Mouse (Mus musculus) WW6 (cell line): Measurements from ENCODE around the gene Tymp.

Source experiments
- DNase-seq: peaks from one replicate; pipeline ENCODE4 v3.0.0-alpha.2; 2013; ENCODE audit warnings: low read depth, low spot score

Tymp gene

DNA sequence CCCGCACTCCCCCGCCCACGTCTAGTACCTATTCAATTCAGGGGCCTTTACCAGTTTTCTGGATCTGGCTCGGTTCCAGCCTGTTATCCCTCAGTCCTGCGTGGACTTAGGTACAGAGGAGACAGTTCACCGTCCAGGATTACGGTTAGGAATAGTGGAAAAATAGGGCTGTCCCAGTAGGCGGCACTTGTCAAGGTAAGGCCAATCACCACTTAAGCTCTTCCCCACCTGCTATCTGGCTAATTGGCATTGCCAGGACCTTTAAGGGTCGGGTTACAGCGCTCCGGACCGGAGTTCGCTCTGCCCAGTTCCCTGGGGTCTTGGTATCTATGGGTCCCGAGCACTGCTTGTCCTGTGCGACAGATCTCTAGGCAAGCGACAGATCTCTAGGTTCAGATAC is at the start of gene Tymp:
Gene Tymp, minus strand, starts transcription at position 83 of the 400 bp plus-strand sequence.
- DNase-seq, result no peak

DNA sequence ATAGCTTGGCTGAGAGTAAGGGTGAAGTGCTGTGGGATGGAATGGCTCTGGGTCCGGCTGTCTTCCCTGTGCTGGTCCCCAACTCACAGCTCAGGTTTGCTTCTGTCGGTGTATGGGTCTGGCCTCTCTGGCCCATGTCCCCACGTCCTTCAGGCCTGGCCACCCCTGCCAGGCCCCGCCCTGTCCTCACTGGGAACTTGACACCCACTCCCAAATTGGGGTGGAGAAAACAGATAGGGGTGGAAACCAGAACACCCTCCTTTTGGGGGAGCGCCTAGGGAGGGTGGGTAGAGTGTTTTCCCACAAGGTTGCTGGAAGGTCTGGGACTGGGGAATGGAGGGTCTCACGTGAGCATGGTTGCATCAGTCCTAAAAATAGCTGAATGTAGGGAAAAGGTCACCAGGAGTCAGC is 48.9 kb upstream of the Tymp start, which contains the start of gene Cpt1b:
Gene Cpt1b, minus strand, starts transcription at position 153 of the 411 bp plus-strand sequence.
- DNase-seq, result no peak

GRCm38 (mm10) chr15:89424621-89425020 is 47.8 kb upstream of the Tymp start:
- DNase-seq, result no peak

DNA sequence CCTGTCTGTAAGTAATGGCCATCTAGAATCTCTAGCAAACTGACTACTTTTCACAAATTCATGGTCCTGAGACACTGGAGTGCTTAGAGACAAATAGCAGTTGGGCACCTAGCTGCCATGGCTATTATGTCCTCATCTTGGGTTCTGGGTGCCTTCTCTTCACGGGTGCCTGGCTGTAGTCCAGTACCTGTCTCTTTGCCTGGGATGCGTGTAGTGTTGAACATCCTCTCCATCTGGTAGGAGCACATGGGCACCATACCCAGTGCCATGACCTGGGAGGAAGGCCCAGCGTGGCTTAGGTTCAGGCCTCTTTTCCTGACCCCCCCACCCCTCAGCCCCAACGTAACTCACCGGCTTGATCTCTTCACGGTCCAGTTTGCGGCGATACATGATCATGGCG is 45.1 kb upstream of the Tymp start:
- DNase-seq, result no peak

DNA sequence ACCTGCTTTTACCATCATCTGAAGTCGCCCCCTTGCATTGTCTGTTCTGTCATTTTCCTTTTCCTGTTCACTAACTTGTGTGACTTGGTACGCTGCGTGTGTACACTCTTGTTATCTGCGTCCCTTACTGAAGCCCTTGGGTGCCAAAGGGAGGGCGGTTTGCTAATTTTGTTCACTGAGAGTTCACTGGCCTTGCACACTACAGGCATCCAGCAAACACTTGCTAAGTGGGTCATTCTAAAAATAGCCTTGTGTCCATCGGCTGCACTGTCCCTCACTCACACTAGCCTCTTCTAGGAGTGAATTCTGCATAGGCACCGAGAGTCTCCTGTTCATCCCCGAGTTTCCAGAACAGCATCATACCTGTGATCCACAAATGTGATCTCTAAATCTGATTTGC is 38.4 kb upstream of the Tymp start:
- no peak for DNase-seq

DNA sequence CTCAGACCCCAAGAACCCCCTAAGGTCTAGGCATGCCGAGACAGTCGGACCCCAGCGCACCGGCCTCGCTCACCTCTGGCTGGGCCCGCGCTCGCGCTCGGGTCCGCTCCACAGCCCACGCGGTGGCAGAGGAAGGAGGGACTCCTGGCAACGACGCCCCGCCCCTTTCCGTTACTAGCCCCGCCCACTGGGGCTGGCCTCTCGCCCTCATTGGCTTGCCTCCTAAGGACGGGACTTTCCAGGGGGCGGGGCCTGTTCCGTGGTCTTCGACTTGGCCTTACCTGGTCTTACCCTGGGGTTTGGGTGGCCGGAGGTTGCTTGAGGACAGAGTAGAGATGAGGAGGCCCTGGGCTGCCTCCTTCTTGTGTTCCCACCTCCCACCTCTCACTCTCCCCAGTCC is 33.3 kb upstream of the Tymp start, which contains the start of gene Syce3:
Gene Syce3, minus strand, starts transcription at position 386 of the 400 bp plus-strand sequence.
- peak; percentile 45 for DNase-seq

- DNase-seq, result no peak
Measured at GRCm38 (mm10) chr15:89406691-89407090, 29.9 kb upstream of the Tymp start.

- no peak for DNase-seq
Measured at GRCm38 (mm10) chr15:89404831-89405623, 28.2 kb upstream of the Tymp start.

DNA sequence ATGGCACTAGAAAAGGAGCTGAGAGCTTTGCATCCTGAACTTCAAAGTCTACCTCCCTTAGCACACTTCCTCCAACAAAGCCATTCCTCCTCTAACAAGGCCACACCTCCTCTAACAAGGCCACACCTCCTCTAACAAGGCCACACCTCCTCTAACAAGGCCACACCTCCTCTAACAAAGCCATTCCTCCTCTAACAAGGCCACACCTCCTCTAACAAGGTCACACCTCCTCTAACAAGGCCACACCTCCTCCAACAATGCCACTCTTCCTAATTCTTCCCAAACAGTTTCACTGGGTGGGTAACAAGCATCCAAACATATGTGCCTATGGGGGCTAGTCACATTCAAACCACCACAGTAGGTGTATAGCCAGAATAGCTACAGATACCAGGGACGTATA is 25.6 kb upstream of the Tymp start:
- no peak for DNase-seq

DNA sequence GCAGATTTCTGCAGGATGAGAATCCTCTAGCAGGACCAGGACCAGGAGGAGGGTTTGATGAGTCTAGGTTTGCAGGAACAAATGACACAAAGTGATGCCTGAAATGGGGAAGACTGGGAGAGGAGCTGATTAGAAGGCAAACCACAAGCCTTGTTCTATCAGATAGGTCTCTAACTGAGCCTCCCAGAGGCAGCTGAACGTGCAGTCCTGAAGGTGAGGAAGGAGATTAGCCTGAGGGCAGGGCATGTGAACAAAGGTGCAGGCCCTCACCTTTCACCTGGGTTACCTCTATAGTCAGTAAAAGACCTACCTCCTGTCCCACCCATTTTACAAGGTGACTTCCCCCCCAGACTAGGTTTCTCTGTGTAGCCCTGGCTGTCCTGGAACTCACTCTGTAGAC is 22.9 kb upstream of the Tymp start:
- DNase-seq, result no peak

GRCm38 (mm10) chr15:89398146-89398545 is 21.3 kb upstream of the Tymp start:
- DNase-seq, result no peak

GRCm38 (mm10) chr15:89396883-89397282 is 20.0 kb upstream of the Tymp start:
- no peak for DNase-seq

DNA sequence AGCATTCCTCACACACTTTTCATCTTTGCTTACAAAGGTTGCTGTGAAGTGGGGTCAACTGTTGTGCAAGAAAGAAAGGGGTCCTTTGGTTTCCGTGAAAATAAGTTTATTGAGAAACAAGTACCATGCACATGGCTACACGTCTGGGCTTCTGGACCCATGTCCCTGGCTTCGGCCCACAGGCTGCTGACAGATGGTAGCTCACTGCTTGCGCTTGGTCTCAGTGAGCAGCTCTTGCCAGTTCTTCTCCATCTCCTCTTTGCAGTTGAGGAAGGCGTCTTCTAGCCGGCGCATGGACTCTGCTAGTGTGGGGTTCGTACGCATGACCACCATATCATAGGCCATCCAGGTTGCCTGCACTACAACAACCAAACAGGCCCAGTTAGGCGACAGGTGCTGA is 13.2 kb upstream of the Tymp start:
- no peak for DNase-seq

GRCm38 (mm10) chr15:89387127-89387526 is 10.3 kb upstream of the Tymp start:
- DNase-seq, result no peak

GRCm38 (mm10) chr15:89384617-89385016 is 7.8 kb upstream of the Tymp start, which contains the start of gene Klhdc7b:
Gene Klhdc7b (plus strand): TSS chr15:89384917.
- DNase-seq, result no peak

GRCm38 (mm10) chr15:89379429-89379828 is 2.6 kb upstream of the Tymp start:
- no peak for DNase-seq

DNA sequence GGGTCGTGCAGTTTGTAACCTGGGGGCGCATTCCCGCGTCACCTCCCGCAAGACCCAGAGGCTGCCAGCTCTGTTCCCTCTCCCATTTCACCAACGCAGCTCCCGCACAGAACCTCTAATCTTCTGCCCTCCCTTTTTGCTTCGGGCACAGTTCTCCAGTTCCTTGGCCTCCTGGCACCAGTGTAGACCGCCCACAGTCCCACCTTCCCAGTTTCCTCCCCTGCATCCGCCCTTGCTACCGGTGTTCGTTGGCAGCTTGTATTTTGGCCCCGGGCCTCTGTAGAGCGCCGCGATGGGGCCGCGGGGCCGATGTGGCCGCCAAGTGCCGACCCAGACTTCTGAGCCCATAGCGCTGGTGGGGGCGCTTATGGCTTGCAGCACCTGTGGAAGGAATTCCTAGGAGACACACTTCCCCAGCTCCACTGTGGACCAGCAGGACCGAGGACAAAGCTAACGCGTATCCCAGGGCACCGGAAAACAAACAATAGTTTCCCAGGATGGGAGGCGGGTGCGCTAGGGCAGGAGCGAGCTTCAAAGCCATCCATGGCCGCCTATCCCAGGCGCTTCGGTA is 2.1 kb upstream of the Tymp start, which contains the start of gene Odf3b:
Gene Odf3b, minus strand, starts transcription at position 452 of the 571 bp plus-strand sequence.
- no peak for DNase-seq

DNA sequence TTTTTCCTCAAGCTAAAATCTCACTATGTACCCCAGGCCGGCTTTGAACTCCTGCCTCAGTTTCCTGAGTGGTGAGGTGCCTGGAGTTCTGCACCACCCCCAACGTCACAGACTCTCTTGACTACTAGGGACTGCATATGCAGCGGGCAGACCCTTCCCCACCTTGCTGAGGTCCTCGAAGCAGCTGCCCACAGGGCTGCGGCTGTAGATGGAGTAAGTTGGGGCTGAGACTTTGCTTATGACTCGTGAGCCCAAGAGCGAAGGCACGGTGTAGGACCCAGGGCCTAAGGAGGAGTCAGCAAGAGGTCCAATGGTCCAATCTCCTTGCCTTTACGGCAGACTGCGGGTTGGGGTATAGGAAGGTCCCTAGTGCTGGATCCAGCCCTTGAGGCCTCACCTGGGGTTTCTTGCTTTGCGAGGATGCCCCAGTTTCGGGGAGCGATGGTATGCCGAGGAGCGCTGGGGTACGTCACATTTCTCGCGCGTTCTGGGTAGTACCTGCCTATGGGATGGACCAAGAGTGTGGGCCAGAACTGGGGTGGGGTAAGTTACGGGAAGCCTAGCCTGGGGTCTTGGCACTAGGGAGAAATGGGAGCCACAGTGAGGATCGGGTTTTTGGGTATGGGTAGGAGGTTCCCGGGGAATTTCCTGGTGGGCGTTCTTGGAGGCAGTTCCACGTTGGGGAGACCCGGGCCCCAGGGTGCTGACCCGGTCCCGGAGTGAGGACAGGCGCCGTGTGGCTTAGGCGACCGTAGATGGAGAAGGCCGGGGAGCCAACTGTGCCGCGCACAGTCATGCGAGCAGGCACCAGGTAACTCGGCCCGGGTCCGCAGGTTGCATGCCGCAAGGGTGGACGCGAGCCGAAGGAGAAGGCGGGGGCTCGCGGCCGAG is 1.3 kb upstream of the Tymp start:
- no peak for DNase-seq

DNA sequence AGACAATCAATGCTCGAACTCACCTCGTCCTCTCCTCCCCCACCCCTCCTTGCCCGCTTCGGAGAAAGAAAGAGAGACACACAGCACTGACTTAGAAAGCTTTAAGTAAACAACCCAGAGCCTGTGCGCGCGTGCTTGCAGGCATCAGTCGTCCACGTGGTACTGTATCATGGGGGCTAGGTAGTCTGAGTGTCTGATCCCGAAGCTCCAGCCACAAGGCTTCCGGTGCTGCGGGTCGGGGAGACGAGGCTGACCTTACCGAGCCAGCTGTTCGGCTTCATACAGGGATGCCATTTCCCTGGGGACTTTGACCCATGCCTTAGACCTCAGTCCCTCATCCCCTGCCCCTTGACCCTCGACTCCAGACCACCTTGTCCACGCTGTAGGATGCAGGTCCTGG is 523 bp upstream of the Tymp start:
- DNase-seq, result no peak

GRCm38 (mm10) chr15:89376040-89376439 is 799 bp downstream of the Tymp start:
- DNase-seq, result no peak

DNA sequence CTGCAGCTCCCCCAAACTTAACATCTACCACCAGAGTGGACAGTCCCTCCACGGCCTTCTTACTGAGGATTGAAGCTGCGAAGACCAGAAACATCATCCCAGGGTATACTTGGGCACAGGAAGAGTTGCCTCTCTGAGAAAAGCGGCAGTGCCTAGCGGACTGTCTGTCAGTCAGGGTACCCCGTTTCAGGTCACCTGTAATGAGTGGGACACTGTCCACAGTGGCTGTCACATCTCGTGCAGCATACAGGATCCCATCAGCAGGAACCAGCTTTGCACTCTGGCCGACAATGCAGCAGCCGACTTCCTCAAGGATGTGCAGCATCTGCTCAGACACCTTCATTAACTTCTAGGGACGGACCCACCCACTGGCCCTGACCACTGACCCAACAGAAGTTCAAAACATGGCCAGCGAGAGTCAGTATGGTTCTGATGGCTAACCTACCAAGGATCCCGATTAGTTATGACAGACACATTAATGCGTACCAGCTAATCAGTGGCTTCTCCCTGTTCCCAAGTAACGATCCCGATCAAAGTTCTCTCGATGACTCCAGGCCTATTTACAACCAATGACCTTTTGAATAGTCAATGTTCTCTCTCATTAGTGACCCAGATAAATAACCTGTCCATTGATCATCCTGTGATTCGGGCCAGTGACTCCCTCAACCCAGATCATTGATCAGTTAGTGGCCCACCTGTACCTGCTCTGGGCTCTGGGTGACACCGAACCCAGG is 1.9 kb downstream of the Tymp start:
- DNase-seq, result no peak
